Mouse (Mus musculus) hindbrain, embryonic 14.5 days (tissue): ENCODE measurements around the gene Pdgfc. TPM values are rescaled to one million over a fixed set of nuclear protein-coding genes. Genes with fewer than 3 reads are reported as not detected.
"Not testable (repeated sequence)": the region's sequence is repeated elsewhere in the genome, so short reads cannot be mapped to it uniquely, and the experiment has no call there.

ENCODE experiments used
- ATAC-seq: fragments of 200-750 bp; cut with Nextera tagmentation; 2 replicates; pipeline ENCODE4 v1.8.0; 2017; ENCODE audit warnings: moderate number of reproducible peaks, mild to moderate bottlenecking, moderate TSS enrichment, moderate library complexity; ENCODE audit not compliant: low FRiP score
- DNase-seq: peaks from one replicate; pipeline ENCODE4 v3.0.0-alpha.2; 2015; ENCODE audit warnings: low spot score
- H3K27ac ChIP-seq: fragments of 300-500 bp; sonication (generic); 2 replicates; pipeline ENCODE4 v1.5.1; 2014; ENCODE audit warnings: mild to moderate bottlenecking, moderate library complexity
- H3K27me3 ChIP-seq: fragments of 300-500 bp; sonication (generic); 2 replicates; pipeline ENCODE4 v1.6.1; 2014; ENCODE audit warnings: mild to moderate bottlenecking, low read length, mixed read lengths; ENCODE audit not compliant: control insufficient read depth, insufficient read depth
- H3K36me3 ChIP-seq: fragments of 300-500 bp; sonication (generic); replicated peaks from 2 replicates; pipeline ENCODE4 v1.6.1; 2014; ENCODE audit not compliant: control insufficient read depth, insufficient read depth
- H3K4me1 ChIP-seq: fragments of 300-500 bp; sonication (generic); replicated peaks from 2 replicates; pipeline ENCODE4 v1.6.1; 2014; ENCODE audit warnings: antibody characterized with exemption, low read length, mixed read lengths; ENCODE audit not compliant: control insufficient read depth, insufficient read depth
- H3K4me2 ChIP-seq: fragments of 300-500 bp; sonication (generic); replicated peaks from 2 replicates; pipeline ENCODE4 v1.6.1; 2014; ENCODE audit warnings: mild to moderate bottlenecking, moderate library complexity
- H3K4me3 ChIP-seq: fragments of 300-500 bp; sonication (generic); replicated peaks from 2 replicates; pipeline ENCODE4 v1.5.1; 2014; ENCODE audit warnings: mild to moderate bottlenecking, low read length
- H3K9ac ChIP-seq: fragments of 300-500 bp; sonication (generic); 2 replicates; pipeline ENCODE4 v1.6.1; 2014
- H3K9me3 ChIP-seq: fragments of 300-500 bp; sonication (generic); 2 replicates; pipeline ENCODE4 v1.6.1; 2016; ENCODE audit warnings: low read length; ENCODE audit not compliant: control insufficient read depth
- WGBS: fragments of 180-500 bp; shearing (Covaris S2); extraction: QIAGEN DNeasy Blood & Tissue Kit; methylation state at CpG from one replicate; pipeline ENCODE4 v1.1.7; 2014; 5-methylcytosine and 5-hydroxymethylcytosine counted together
- polyA plus RNA-seq: library from polyadenylated mRNA; unstranded; fragments of >200 nt; fragmentation: Nextera tagmentation; extraction: Ambion mirVana; gene quantifications from 2 replicates; pipeline ENCODE4 v1.2.1, GENCODE M21; 2014

Gene Pdgfc
- polyA plus RNA-seq, 1 experiment from 2014 or later = 6.5 TPM

DNA sequence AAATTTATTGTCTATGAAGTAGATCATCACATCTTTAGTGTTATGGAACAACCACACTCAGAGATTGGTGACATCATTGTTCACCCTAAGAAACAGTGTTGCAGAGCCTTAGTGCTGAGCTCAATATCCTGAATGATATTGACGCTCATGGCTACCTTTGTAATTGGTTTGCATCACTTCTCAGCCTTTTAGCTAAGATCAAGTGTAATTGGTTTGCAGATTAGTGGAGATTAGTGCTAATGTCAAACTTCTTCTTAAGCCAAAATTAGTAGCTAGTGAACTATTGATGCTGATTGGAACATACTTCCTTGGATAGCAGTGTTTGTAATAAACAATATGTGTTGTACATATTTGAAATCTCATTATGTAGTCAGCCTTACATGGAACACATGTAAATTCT is 85.5 kb downstream of the Pdgfc start:
- 89% methylated on average over 1 of the region's 1 CpGs for WGBS
- ATAC-seq = no peak
- Histone ChIP-seq H3K4me3 (no peak overlapping the region), H3K27ac (no peak overlapping the region), H3K4me1 (no peaks in the 10 kb centered on the region), H3K27me3 (no peaks in the 10 kb centered on the region), H3K4me2 (no peak overlapping the region), H3K9ac (no peak overlapping the region), H3K9me3 (no peaks in the 10 kb centered on the region), H3K36me3 (no peaks in the 10 kb centered on the region)
- no peak for DNase-seq

DNA sequence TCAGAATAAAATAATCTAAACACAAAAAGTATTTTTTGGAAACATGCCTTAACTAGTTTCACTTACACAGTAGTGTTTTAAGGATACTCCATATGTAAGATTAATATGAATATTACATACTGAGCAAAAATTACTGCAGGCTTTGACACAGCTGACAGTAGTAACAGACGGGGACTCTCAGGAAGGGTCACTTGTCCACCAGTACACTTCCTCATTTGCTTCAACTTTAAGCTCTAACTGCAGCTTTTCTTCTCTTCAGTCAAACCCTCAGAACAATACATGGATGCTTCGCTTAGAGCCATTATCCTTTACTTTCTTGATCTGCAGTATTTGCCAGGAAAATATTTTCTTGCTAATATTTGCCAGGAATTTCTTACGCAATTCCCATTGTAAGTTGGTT is 87.2 kb downstream of the Pdgfc start:
- WGBS = 91% methylated on average over 3 of the region's 3 CpGs

DNA sequence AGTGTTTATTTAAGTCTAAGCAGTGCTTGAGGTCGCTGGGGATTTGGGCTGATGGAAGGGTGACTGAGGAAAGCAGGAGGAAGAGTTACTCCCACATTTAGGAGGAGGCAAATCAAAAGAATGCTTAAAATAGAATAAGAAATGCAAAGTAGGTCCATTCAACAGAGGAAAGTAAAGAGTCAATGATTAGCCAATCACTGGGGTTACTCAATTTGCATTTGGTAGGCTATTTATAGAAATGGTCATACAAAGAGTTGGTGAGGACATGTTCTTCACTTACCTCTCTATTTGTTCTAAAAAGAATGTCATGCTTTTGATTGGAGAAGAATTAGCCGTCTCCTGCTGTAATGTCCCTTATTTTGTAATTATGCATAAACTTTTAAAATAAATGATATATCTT is 90.8 kb downstream of the Pdgfc start:
- H3K4me2 ChIP-seq = no peak overlapping the region
- no peaks in the 10 kb centered on the region for H3K4me1 ChIP-seq
- 42% methylated on average over 2 of the region's 2 CpGs for WGBS
- no peaks in the 10 kb centered on the region for H3K36me3 ChIP-seq
- no peak for DNase-seq
- no peaks in the 10 kb centered on the region for H3K27me3 ChIP-seq
- no peak overlapping the region for H3K9ac ChIP-seq
- no peaks in the 10 kb centered on the region for H3K9me3 ChIP-seq
- no peak for ATAC-seq
- no peak overlapping the region for H3K27ac ChIP-seq
- no peak overlapping the region for H3K4me3 ChIP-seq

More for the DNA sequence above, 87.2 kb downstream of the Pdgfc start:
- no peak overlapping the region for H3K4me2 ChIP-seq
- H3K9ac ChIP-seq = no peak overlapping the region
- H3K27me3 ChIP-seq = no peaks in the 10 kb centered on the region
- ATAC-seq (no peak), DNase-seq (no peak)
- H3K4me3 ChIP-seq = no peak overlapping the region
- no peak overlapping the region for H3K27ac ChIP-seq
- H3K9me3 ChIP-seq = no peaks in the 10 kb centered on the region
- no peaks in the 10 kb centered on the region for H3K4me1 ChIP-seq
- H3K36me3 ChIP-seq = no peaks in the 10 kb centered on the region

GRCm38 (mm10) chr3:81136985-81137384 is 100.8 kb downstream of the Pdgfc start:
- H3K9me3 ChIP-seq = no peaks in the 10 kb centered on the region
- no peaks in the 10 kb centered on the region for H3K27me3 ChIP-seq
- H3K36me3 ChIP-seq = no peaks in the 10 kb centered on the region
- H3K27ac ChIP-seq = no peak overlapping the region
- no peaks in the 10 kb centered on the region for H3K4me1 ChIP-seq
- WGBS = 93% methylated on average over 3 of the region's 3 CpGs
- no peak overlapping the region for H3K4me3 ChIP-seq
- no peak overlapping the region for H3K4me2 ChIP-seq
- DNase-seq = no peak
- no peak overlapping the region for H3K9ac ChIP-seq
- ATAC-seq = no peak

- not testable (repeated sequence) for ATAC-seq, H3K9me3 ChIP-seq, DNase-seq, H3K4me3 ChIP-seq, H3K27me3 ChIP-seq, H3K4me2 ChIP-seq, H3K9ac ChIP-seq, H3K4me1 ChIP-seq, H3K36me3 ChIP-seq, H3K27ac ChIP-seq
- 90% methylated on average over 1 of the region's 1 CpGs for WGBS
Measured at GRCm38 (mm10) chr3:81138030-81138429, 101.8 kb downstream of the Pdgfc start.

DNA sequence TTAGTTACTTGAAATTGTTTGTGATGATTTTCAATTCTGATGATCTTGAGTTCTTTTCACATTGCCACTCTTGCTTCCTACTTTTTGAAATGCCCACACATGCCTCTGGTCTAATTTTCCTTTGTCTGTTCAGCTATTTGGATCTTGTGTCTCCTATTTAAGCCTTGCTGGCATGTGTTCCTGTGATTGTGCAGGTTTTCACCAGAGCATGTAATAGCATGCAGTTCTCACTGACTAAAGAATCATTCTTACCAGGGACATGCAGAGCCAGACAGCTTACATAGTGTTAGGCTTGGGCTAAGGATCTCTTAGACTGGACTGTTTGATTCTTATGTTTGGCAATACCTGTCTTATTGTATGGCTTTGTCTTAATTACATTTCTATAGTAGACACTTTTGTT is 107.5 kb downstream of the Pdgfc start:
- Histone ChIP-seq H3K36me3 (no peaks in the 10 kb centered on the region), H3K4me3 (no peak overlapping the region), H3K4me2 (no peak overlapping the region), H3K27ac (no peak overlapping the region), H3K27me3 (no peaks in the 10 kb centered on the region), H3K9ac (no peak overlapping the region), H3K4me1 (no peaks in the 10 kb centered on the region), H3K9me3 (no peaks in the 10 kb centered on the region)
- ATAC-seq (no peak), DNase-seq (no peak)

DNA sequence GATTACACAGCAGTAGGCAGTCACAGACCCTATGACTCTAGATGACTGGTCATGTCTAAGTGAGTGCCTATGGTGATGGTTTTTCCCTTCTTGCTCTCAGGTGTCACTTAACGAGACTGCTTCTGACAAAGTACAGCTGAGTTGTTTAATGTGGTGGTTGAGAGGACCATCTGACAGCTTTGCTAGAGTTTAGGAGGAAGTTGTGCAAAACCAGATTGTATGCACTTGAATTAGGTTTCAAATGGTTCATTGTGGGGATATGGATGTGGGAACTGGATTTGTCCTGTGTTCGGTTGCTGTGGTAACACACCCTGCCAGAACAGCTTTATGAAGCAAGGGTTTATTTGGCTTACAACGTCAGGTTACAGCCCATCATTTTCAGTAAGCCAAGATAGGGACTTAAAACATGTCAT is 112.9 kb downstream of the Pdgfc start:
- Histone ChIP-seq H3K9ac (no peak overlapping the region), H3K4me1 (no peaks in the 10 kb centered on the region), H3K27ac (no peak overlapping the region), H3K4me2 (no peak overlapping the region), H3K27me3 (no peaks in the 10 kb centered on the region), H3K9me3 (no peaks in the 10 kb centered on the region), H3K36me3 (no peaks in the 10 kb centered on the region), H3K4me3 (no peak overlapping the region)
- WGBS = 60% methylated on average over 3 of the region's 3 CpGs
- ATAC-seq (no peak), DNase-seq (no peak)

DNA sequence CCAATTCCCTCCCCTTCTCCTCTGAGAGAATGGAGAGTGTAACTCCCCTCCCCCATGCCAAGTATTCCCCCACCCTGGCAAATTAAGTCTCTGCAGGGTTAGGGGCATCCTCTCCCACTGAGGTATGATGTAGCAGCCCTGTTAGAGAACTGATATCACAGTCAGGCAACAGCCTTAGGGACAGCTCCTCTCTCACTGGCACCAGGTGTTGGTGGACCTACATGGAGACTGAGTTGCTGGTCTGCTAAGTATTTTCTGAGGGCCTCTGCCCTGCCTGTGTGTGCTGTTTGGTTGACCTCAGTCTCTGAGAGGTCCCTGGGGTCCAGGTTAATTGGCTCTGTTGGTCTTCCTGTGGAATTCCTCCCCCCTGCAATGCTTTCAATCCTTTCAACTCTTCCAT is 114.0 kb downstream of the Pdgfc start:
- no peaks in the 10 kb centered on the region for H3K9me3 ChIP-seq

DNA sequence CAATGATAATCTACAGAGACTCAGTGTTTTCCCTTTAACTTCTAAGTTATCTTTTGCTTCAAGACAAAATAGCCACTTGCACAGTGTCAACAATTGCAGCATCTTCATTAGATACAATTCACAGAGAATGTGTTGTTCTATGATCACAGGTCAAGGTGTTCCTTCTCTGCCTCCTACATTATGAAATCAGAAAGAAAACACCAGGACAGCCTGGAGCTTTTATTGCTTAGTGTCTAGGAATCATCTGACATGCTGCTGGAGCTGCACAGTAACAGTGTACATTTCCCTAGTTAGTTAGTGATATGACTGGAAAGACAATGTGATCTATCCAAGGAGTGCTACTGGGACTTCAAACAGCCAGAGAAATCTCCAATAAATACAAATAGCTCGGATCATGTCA is 118.2 kb downstream of the Pdgfc start:
- Histone ChIP-seq H3K27ac (no peak overlapping the region), H3K36me3 (no peaks in the 10 kb centered on the region), H3K4me1 (no peaks in the 10 kb centered on the region), H3K4me2 (no peak overlapping the region), H3K27me3 (no peaks in the 10 kb centered on the region), H3K9me3 (no peaks in the 10 kb centered on the region), H3K9ac (no peak overlapping the region), H3K4me3 (no peak overlapping the region)
- 58% methylated on average over 1 of the region's 1 CpGs for WGBS
- DNase-seq = no peak
- ATAC-seq = no peak

More for the DNA sequence above, 114.0 kb downstream of the Pdgfc start:
- Histone ChIP-seq H3K9ac (no peak overlapping the region), H3K36me3 (no peaks in the 10 kb centered on the region), H3K27ac (no peak overlapping the region), H3K4me3 (no peak overlapping the region), H3K4me2 (no peak overlapping the region), H3K4me1 (no peaks in the 10 kb centered on the region), H3K27me3 (no peaks in the 10 kb centered on the region)
- ATAC-seq (no peak), DNase-seq (no peak)

DNA sequence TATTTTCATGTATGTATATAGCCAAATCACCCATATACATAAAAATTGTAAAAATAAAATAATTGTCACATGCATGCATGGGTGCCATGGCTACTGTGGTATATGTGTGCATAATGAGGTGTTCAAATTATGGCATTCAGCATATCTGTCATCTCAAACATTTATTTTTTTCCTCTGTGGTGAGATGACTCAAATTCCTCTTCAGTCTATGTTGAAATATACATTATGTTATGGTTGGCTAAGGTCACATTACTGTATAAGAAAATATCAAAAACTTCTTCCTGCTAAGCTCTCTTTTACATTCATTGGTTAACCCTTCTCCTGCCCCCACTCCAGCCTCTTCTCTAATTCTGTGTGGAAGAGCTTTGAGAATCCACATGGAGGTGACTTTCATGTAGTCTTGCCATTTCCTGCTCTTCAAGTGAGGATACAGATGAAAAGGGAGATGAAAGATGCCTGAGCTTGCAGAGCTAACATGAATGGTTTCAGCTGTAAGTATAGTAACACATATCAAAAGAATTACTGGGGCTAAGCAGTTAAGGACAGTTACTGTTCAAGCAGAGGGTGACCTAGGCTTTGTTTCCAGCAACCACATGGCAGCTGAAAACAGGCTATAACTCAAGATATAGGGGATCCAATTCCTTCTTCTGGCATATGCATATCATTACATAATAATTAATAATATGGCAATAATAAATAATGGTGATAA is 124.4 kb downstream of the Pdgfc start:
- Histone ChIP-seq H3K9me3 (no peaks in the 10 kb centered on the region), H3K27ac (no peak overlapping the region), H3K36me3 (no peaks in the 10 kb centered on the region), H3K4me3 (no peak overlapping the region), H3K27me3 (no peaks in the 10 kb centered on the region), H3K9ac (no peak overlapping the region), H3K4me1 (no peaks in the 10 kb centered on the region), H3K4me2 (no peak overlapping the region)
- DNase-seq (no peak), ATAC-seq (no peak)
